Mouse (Mus musculus) olfactory bulb, adult 2 months (tissue): Measurements from ENCODE around the gene Pde2a.

Experiments
- CTCF ChIP-seq: fragments of 200-500 bp; IDR thresholded peaks from 2 replicates; pipeline ENCODE4 v1.5.1; 2012; ENCODE audit warnings: low read depth, mild to moderate bottlenecking, low read length, moderate library complexity; ENCODE audit not compliant: insufficient read depth
- POLR2A ChIP-seq: fragments of 200-500 bp; IDR thresholded peaks from 2 replicates; pipeline ENCODE4 v1.6.1; 2012; ENCODE audit warnings: mild to moderate bottlenecking, low read depth, low read length, moderate library complexity; ENCODE audit not compliant: insufficient read depth

DNA sequence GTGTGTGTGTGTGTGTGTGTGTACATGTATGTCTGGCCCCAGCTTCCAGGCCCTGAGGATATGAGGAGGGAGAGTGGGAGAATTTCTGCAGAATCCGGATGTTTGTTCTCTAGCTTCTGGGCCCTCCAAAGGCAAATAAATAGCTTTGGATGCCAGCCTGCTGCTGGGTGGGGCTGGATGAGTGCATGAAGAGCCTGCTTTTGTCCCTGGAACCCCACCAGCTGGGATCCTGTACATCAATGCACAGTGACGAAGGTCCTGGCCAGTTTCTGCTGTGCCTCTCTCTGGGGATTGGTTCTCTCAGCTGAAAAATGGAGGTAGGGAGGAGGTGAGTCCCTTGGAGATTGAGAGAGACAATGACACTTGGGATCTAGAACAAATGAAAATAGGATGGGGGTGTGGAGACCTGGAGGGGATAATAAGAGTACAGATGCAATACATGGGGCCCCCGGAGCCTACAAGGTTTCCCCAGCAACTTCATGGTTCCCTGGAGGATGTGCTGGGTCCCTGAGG, 50.5 kb downstream of the Pde2a start:
- no peak for TF ChIP-seq POLR2A
- TF ChIP-seq CTCF = no peak
